Mouse (Mus musculus) cortical plate, adult 2 months (tissue): ENCODE measurements around the gene Mink1.

Experiments
- CTCF ChIP-seq: fragments of 200-500 bp; IDR thresholded peaks from 2 replicates; pipeline ENCODE4 v1.5.1; 2011; ENCODE audit warnings: mild to moderate bottlenecking, control low read depth, low read length; ENCODE audit not compliant: insufficient read depth; ENCODE audit errors: extremely low read depth
- POLR2A ChIP-seq: fragments of 200-500 bp; IDR thresholded peaks from 2 replicates; pipeline ENCODE4 v1.6.1; 2011; ENCODE audit warnings: mild to moderate bottlenecking, low read length, control low read depth; ENCODE audit not compliant: insufficient read depth; ENCODE audit errors: extremely low read depth

DNA sequence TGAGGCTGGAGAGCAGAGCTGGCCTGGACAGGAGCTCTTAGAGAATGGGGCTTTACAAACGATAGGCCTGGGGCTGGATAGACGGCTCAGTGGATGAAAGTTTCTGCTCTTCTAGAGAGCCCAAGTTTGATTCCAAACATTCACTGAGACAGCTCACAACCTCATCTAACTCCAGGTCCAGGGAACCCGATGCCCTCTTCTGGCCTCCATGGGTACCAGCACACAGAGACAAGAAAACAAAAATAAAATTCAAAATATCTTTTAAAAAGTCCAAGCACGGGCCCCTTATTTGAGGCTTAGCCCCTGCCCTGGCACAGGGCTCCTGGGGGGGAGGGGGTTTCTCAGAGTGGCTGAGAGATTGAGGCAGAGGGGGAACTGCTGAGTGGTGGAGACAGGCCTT lies 48.1 kb downstream of the Mink1 start:
- TF ChIP-seq CTCF: 0 out of 2 replicates have a peak, but pooled peaks have one; percentile 1
- no peak for TF ChIP-seq POLR2A
